Mouse (Mus musculus): ENCODE data around the gene Tet1. TPM values are rescaled to one million over a fixed set of nuclear protein-coding genes. Genes with fewer than 3 reads are reported as not detected.
"Not testable (repeated sequence)": the region's sequence is repeated elsewhere in the genome, so short reads cannot be mapped to it uniquely, and the experiment has no call there.

The Tet1 gene
- 0.10 and 0.11 TPM in 2 replicates for polyA plus RNA-seq (2012; rRNA removed)

DNA sequence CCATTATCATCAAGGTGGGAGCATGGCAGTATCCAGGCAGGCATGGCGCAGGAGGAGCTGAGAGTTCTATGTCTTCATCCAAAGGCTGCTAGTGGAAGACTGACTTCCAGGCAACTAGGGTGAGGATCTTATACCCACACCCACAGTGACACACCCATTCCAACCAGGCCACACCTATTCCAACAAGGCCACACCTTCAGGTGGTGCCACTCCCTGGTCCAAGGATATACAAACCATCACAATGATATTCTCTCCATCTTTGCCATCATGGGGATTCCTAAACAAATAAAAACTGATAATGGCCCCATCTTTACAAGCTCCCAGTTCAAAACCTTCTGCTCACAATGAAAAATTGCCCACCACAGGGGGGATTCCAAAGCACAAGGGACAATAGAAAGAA, at the start of gene Tet1:
Gene Tet1, minus strand, starts transcription at position 101 of the 400 bp plus-strand sequence.
- H3K27me3 ChIP-seq (ENCODE audit: control insufficient read depth, insufficient read depth, low read length); H3K4me1 ChIP-seq (ENCODE audit: control insufficient read depth, insufficient read depth, low read length); H3K36me3 ChIP-seq (ENCODE audit: control insufficient read depth, insufficient read depth, low read length); H3K4me3 ChIP-seq (ENCODE audit: control insufficient read depth, low read depth, low read length); H3K27ac ChIP-seq (ENCODE audit: control insufficient read depth, insufficient read depth, low read depth, low read length): not testable (repeated sequence)

DNA sequence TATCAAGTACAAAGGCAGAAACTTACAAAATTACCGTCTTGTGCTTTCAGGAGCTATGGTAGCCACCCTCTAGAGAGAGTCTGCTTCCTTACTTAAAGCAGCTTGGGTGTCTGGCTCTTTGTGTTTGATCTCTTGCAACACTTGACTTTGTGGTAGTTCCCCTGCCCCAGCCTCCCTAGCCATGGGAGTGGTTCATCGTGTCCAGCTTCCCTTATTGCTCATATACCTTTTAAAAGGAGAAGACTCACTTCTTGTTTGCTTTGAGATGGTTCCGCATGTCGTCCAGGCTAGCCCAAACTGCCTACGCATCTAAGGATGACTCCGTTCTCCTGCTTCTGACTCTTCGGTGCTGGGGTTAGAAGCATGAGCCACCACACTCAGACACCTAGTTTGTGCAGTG, 39.8 kb upstream of the Tet1 start:
- H3K36me3 ChIP-seq (ENCODE audit: control insufficient read depth, insufficient read depth, low read length) = no peaks in the 10 kb centered on the region
- no peaks in the 10 kb centered on the region for H3K27me3 ChIP-seq (ENCODE audit: control insufficient read depth, insufficient read depth, low read length)
- TF ChIP-seq POLR2A (IDR thresholded peaks at IDR 0.05; ENCODE audit: control insufficient read depth, low read depth, low read length) = no peak
- no peak for TF ChIP-seq CTCF (IDR thresholded peaks at IDR 0.05; ENCODE audit: control insufficient read depth, insufficient read depth, insufficient replicate concordance, low read depth, low read length)
- no peak overlapping the region for H3K4me3 ChIP-seq (ENCODE audit: control insufficient read depth, low read depth, low read length)
- H3K4me1 ChIP-seq (ENCODE audit: control insufficient read depth, insufficient read depth, low read length) = peaks cover 4% of the 10 kb centered on the region
- no peak overlapping the region for H3K27ac ChIP-seq (ENCODE audit: control insufficient read depth, insufficient read depth, low read depth, low read length)

DNA sequence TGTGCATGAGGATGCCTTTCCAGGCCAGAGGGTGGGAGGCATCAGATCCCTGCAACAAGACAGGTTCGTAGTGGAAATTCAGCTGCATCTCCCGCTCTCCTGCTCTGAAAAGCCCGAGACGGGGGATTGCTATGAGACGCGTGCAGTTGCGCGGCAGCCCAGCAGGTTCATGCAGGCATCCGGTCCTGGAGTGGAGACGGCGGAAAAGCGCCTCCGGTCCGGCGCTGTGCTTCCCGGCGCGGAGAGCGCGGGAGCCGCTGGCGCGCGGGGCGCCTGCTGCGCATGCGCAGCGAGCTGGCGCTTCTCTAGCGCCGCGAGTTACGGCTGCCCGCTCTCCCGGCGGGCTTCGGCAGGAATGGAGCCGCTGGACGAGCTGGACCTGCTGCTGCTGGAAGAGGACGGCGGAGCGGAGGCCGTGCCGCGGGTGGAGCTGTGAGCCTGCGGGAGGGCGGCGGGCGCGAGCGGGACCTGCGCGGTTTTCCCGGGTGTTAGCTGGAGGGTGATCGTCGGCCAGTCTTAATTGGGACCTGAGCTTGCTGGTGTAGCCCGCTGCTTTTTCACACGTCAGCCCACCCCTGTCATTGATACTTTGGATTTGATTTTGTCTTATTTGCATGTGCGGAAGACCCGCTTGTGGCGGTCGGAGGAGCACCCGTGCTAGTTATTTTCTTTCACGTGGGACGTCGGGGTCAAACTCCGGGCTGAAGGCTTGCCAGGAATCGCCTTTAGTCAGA, 38.1 kb upstream of the Tet1 start, which contains the start of gene Dna2:
Gene Dna2, plus strand, starts transcription at position 289 of the 734 bp plus-strand sequence.
- Histone ChIP-seq H3K4me1 (ENCODE audit: control insufficient read depth, insufficient read depth, low read length) (peaks cover 4% of the 10 kb centered on the region), H3K27ac (ENCODE audit: control insufficient read depth, insufficient read depth, low read depth, low read length) (no peak within 1 kb of the TSS), H3K27me3 (ENCODE audit: control insufficient read depth, insufficient read depth, low read length) (no peaks in the 10 kb centered on the region), H3K4me3 (ENCODE audit: control insufficient read depth, low read depth, low read length) (peak within 1 kb of the TSS; percentile 98), H3K36me3 (ENCODE audit: control insufficient read depth, insufficient read depth, low read length) (no peaks in the 10 kb centered on the region)
- TF ChIP-seq POLR2A (IDR thresholded peaks at IDR 0.05; ENCODE audit: control insufficient read depth, low read depth, low read length) = peak; percentile 60; the same call in 1 of the 2 replicates
- no peak for TF ChIP-seq CTCF (IDR thresholded peaks at IDR 0.05; ENCODE audit: control insufficient read depth, insufficient read depth, insufficient replicate concordance, low read depth, low read length)

GRCm38 (mm10) chr10:62944975-62945580, 36.3 kb upstream of the Tet1 start:
- peaks cover 4% of the 10 kb centered on the region for H3K4me1 ChIP-seq (ENCODE audit: control insufficient read depth, insufficient read depth, low read length)
- no peak overlapping the region for H3K4me3 ChIP-seq (ENCODE audit: control insufficient read depth, low read depth, low read length)
- TF ChIP-seq CTCF (IDR thresholded peaks at IDR 0.05; ENCODE audit: control insufficient read depth, insufficient read depth, insufficient replicate concordance, low read depth, low read length) (no peak), POLR2A (IDR thresholded peaks at IDR 0.05; ENCODE audit: control insufficient read depth, low read depth, low read length) (no peak)
- no peaks in the 10 kb centered on the region for H3K27me3 ChIP-seq (ENCODE audit: control insufficient read depth, insufficient read depth, low read length)
- no peak overlapping the region for H3K27ac ChIP-seq (ENCODE audit: control insufficient read depth, insufficient read depth, low read depth, low read length)
- no peaks in the 10 kb centered on the region for H3K36me3 ChIP-seq (ENCODE audit: control insufficient read depth, insufficient read depth, low read length)

DNA sequence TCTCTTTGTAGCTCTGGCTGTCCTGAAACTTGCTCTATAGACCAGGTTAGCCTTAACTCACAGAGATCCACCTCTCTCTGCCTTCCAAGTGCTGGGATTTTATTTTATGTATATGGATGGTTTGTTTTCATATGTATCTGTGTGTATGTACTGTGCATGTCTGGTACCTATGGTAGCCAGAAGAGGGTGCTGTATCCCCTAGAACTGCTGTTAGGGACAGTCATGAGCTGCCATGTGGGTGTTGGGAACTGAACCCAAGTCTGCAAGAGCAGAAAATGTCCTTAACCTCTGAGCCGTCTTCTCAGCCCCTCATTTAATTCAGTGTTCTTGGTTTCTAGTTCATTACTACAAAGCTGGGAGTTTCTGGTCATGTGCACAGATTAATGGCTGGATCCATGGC, 23.6 kb upstream of the Tet1 start:
- no peaks in the 10 kb centered on the region for H3K27me3 ChIP-seq (ENCODE audit: control insufficient read depth, insufficient read depth, low read length)
- no peak overlapping the region for H3K4me3 ChIP-seq (ENCODE audit: control insufficient read depth, low read depth, low read length)
- no peaks in the 10 kb centered on the region for H3K36me3 ChIP-seq (ENCODE audit: control insufficient read depth, insufficient read depth, low read length)
- H3K4me1 ChIP-seq (ENCODE audit: control insufficient read depth, insufficient read depth, low read length) = no peaks in the 10 kb centered on the region
- H3K27ac ChIP-seq (ENCODE audit: control insufficient read depth, insufficient read depth, low read depth, low read length) = no peak overlapping the region
- TF ChIP-seq POLR2A (IDR thresholded peaks at IDR 0.05; ENCODE audit: control insufficient read depth, low read depth, low read length) (no peak), CTCF (IDR thresholded peaks at IDR 0.05; ENCODE audit: control insufficient read depth, insufficient read depth, insufficient replicate concordance, low read depth, low read length) (no peak)

- Histone ChIP-seq H3K27ac (ENCODE audit: control insufficient read depth, insufficient read depth, low read depth, low read length) (no peak overlapping the region), H3K4me3 (ENCODE audit: control insufficient read depth, low read depth, low read length) (no peak overlapping the region), H3K4me1 (ENCODE audit: control insufficient read depth, insufficient read depth, low read length) (peaks cover 9% of the 10 kb centered on the region), H3K36me3 (ENCODE audit: control insufficient read depth, insufficient read depth, low read length) (no peaks in the 10 kb centered on the region), H3K27me3 (ENCODE audit: control insufficient read depth, insufficient read depth, low read length) (no peaks in the 10 kb centered on the region)
- no peak for TF ChIP-seq POLR2A (IDR thresholded peaks at IDR 0.05; ENCODE audit: control insufficient read depth, low read depth, low read length)
Observed at GRCm38 (mm10) chr10:62924096-62924635, 15.4 kb upstream of the Tet1 start.

GRCm38 (mm10) chr10:62920766-62921156, 12.0 kb upstream of the Tet1 start:
- no peak for TF ChIP-seq CTCF (IDR thresholded peaks at IDR 0.05; ENCODE audit: control insufficient read depth, insufficient read depth, insufficient replicate concordance, low read depth, low read length)
- TF ChIP-seq POLR2A (IDR thresholded peaks at IDR 0.05; ENCODE audit: control insufficient read depth, low read depth, low read length) = no peak
- H3K4me3 ChIP-seq (ENCODE audit: control insufficient read depth, low read depth, low read length) = peak overlapping the region; percentile 98
- H3K4me1 ChIP-seq (ENCODE audit: control insufficient read depth, insufficient read depth, low read length) = peaks cover 9% of the 10 kb centered on the region
- H3K36me3 ChIP-seq (ENCODE audit: control insufficient read depth, insufficient read depth, low read length) = no peaks in the 10 kb centered on the region
- no peaks in the 10 kb centered on the region for H3K27me3 ChIP-seq (ENCODE audit: control insufficient read depth, insufficient read depth, low read length)
- peak overlapping the region; percentile 85 for H3K27ac ChIP-seq (ENCODE audit: control insufficient read depth, insufficient read depth, low read depth, low read length)

Data from testis, adult 2 months (tissue).